Mouse (Mus musculus): ENCODE data around the gene Stk38l.

DNA sequence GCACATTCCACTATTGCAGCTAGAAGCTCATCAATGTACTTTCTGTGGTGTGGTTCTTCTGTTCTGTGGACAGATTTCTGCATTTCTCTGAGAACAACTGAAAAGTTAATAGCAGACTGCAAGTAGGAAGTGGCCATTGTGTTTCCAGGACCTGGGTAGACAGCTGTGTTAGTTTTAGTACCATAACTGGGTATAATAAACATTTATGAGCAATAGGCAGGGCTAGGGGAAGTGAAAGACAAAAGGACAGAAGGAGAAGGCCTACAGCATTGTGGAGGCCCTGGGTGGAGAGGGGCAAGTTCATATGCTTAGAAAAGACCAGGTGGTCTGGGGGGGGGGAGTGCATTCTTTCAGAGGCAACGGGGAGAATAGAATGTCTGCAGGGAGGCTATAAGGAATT, 8.8 kb downstream of the Stk38l start:
- TF ChIP-seq CTCF (IDR thresholded peaks at IDR 0.05; ENCODE audit: borderline replicate concordance, extremely low read depth, insufficient read depth, insufficient read length) (no peak), POLR2A (IDR thresholded peaks at IDR 0.05; ENCODE audit: borderline replicate concordance, extremely low read depth, insufficient read depth, insufficient read length, poor library complexity, severe bottlenecking) (no peak)

All from brain, embryonic 14.5 days (tissue).